Mouse (Mus musculus) midbrain, embryonic 16.5 days (tissue): Measurements from ENCODE around the gene Kif16b. TPM values are rescaled to one million over a fixed set of nuclear protein-coding genes. Genes with fewer than 3 reads are reported as not detected.
"Not testable (repeated sequence)": the region's sequence is repeated elsewhere in the genome, so short reads cannot be mapped to it uniquely, and the experiment has no call there.

Experiments used
- ATAC-seq: fragments of 200-750 bp; cut with Nextera tagmentation; 2 replicates; pipeline ENCODE4 v1.8.0; 2017; ENCODE audit warnings: moderate TSS enrichment
- H3K27ac ChIP-seq: fragments of 300-500 bp; sonication (generic); 2 replicates; pipeline ENCODE4 v1.5.1; 2014; ENCODE audit warnings: mild to moderate bottlenecking, low read length, mixed read lengths
- H3K27me3 ChIP-seq: fragments of 300-500 bp; sonication (generic); 2 replicates; pipeline ENCODE4 v1.6.1; 2014; ENCODE audit warnings: low read depth, low read length, mixed read lengths; ENCODE audit not compliant: control insufficient read depth, insufficient read depth
- H3K36me3 ChIP-seq: fragments of 300-500 bp; sonication (generic); 2 replicates; pipeline ENCODE4 v1.6.1; 2014; ENCODE audit warnings: mild to moderate bottlenecking, low read length, moderate library complexity, mixed read lengths; ENCODE audit not compliant: control insufficient read depth, insufficient read depth
- H3K4me1 ChIP-seq: fragments of 300-500 bp; sonication (generic); 2 replicates; pipeline ENCODE4 v1.6.1; 2014; ENCODE audit warnings: mild to moderate bottlenecking, low read length, mixed read lengths; ENCODE audit not compliant: control insufficient read depth, insufficient read depth
- H3K4me2 ChIP-seq: fragments of 300-500 bp; sonication (generic); 2 replicates; pipeline ENCODE4 v1.6.1; 2014; ENCODE audit warnings: mild to moderate bottlenecking, low read length, mixed read lengths
- H3K4me3 ChIP-seq: fragments of 300-500 bp; sonication (generic); 2 replicates; pipeline ENCODE4 v1.5.1; 2014; ENCODE audit warnings: low read depth, mild to moderate bottlenecking, low read length, moderate library complexity, mixed read lengths
- H3K9ac ChIP-seq: fragments of 300-500 bp; sonication (generic); 2 replicates; pipeline ENCODE4 v1.6.1; 2014; ENCODE audit warnings: low read depth, low read length, mixed read lengths
- H3K9me3 ChIP-seq: fragments of 300-500 bp; sonication (generic); replicated peaks from 2 replicates; pipeline ENCODE4 v1.6.1; 2014; ENCODE audit warnings: mild to moderate bottlenecking, low read length, mixed read lengths; ENCODE audit not compliant: control insufficient read depth, poor library complexity, severe bottlenecking
- WGBS: fragments of 180-500 bp; shearing (Covaris S2); extraction: QIAGEN DNeasy Blood & Tissue Kit; methylation state at CpG from one replicate; pipeline ENCODE4 v1.1.7; 2014; 5-methylcytosine and 5-hydroxymethylcytosine counted together
- polyA plus RNA-seq: library from polyadenylated mRNA; unstranded; fragments of >200 nt; fragmentation: Nextera tagmentation; extraction: Ambion mirVana; gene quantifications from 2 replicates; pipeline ENCODE4 v1.2.1, GENCODE M21; 2015

Kif16b gene
- polyA plus RNA-seq, 1 experiment from 2014 or later, result 3.6 TPM

DNA sequence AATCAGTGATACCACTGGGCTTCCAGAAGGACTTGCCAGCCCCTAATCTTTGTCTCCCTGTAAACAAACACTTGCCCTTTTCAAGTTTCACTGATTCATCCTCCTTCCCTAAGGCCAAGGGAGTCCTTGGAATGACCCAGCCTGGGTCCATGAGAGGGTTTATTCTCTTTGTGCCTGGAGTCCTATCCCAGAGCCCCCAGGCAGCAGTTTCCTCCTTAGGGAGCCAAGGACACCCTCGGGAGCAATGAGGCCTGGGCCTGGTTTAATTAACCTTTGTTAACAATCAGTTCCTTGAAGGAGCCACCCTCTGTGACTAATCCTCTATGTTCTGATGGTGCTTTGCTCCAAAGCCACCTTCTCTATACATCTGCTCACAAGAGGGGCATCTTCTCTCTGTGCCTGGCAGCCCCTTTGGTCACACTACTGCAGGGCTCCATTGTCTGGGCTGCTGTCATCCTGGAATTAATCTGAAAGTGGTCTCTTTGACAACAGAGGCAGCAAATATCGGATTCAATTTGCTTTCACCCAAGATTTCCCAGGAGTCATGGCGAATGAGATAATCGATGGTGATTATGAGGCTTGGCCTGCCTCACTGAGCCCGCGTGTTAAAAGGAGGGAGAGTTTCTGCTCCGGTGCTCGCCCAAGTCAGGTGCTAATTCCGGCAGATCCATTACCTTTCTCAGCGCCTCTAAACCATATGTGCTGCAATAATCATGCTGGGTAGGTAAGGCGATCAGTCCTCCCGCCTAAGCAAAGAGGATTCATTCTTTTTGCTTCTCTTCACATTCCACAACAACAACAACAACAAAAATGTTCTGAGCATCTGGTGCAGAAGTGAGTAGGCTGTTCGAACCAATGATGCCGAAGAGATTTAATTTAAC, 311.7 kb downstream of the Kif16b start:
- WGBS, result 6% methylated on average over 14 of the region's 14 CpGs
- Histone ChIP-seq H3K4me3 (no peak overlapping the region), H3K9me3 (no peaks in the 10 kb centered on the region), H3K9ac (0 out of 2 replicates have a peak overlapping the region, but pooled peaks have one; percentile 3), H3K36me3 (no peaks in the 10 kb centered on the region), H3K4me1 (peaks cover 9% of the 10 kb centered on the region), H3K27ac (peak overlapping the region; percentile 26; the same call in 1 of the 2 replicates), H3K4me2 (peak overlapping the region; percentile 15; the same call in 1 of the 2 replicates), H3K27me3 (no peaks in the 10 kb centered on the region; the same call in 1 of the 2 replicates)
- peak; percentile 85 for ATAC-seq

- Histone ChIP-seq H3K4me2 (no peak overlapping the region), H3K4me1 (peaks cover 9% of the 10 kb centered on the region), H3K9me3 (no peaks in the 10 kb centered on the region), H3K36me3 (no peaks in the 10 kb centered on the region), H3K27me3 (no peaks in the 10 kb centered on the region), H3K4me3 (no peak overlapping the region), H3K9ac (no peak overlapping the region), H3K27ac (no peak overlapping the region)
- 91% methylated on average over 5 of the region's 5 CpGs for WGBS
- ATAC-seq, result no peak
Observed at GRCm38 (mm10) chr2:142585845-142586244, 315.5 kb downstream of the Kif16b start.

- Histone ChIP-seq H3K27ac (no peak overlapping the region), H3K27me3 (no peaks in the 10 kb centered on the region), H3K4me3 (no peak overlapping the region), H3K9ac (no peak overlapping the region), H3K4me1 (peaks cover 8% of the 10 kb centered on the region), H3K9me3 (no peaks in the 10 kb centered on the region), H3K36me3 (no peaks in the 10 kb centered on the region), H3K4me2 (no peak overlapping the region)
- no peak for ATAC-seq
- 88% methylated on average over 11 of the region's 11 CpGs for WGBS
Observed at GRCm38 (mm10) chr2:142584851-142585737, 316.2 kb downstream of the Kif16b start.

DNA sequence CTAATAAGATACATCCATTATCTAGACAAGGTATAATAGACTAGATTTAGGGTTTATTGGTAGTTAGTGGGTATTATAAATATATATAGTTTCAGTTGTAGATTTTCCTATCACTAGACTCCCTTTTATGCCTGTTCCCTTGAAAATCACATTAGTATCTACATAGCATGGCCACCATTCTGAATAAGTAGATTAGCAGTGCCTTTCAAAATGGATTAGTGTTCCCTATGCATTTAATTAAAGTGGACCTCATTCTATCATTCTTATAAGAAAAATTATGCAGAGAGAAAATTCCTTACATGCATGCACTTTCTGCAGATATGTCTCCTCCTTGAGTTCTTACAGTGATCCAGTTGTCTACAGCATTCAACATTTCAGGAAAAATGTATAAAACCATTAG, 320.9 kb downstream of the Kif16b start:
- H3K4me2 ChIP-seq, result no peak overlapping the region
- no peaks in the 10 kb centered on the region for H3K4me1 ChIP-seq
- H3K27ac ChIP-seq, result no peak overlapping the region
- no peaks in the 10 kb centered on the region for H3K36me3 ChIP-seq
- H3K4me3 ChIP-seq, result no peak overlapping the region
- no peak overlapping the region for H3K9ac ChIP-seq
- H3K9me3 ChIP-seq, result no peaks in the 10 kb centered on the region
- ATAC-seq, result no peak
- no peaks in the 10 kb centered on the region for H3K27me3 ChIP-seq

GRCm38 (mm10) chr2:142577414-142577813, 323.9 kb downstream of the Kif16b start:
- not testable (repeated sequence) for H3K27me3 ChIP-seq, H3K4me3 ChIP-seq, H3K9me3 ChIP-seq, H3K9ac ChIP-seq, H3K27ac ChIP-seq, H3K4me2 ChIP-seq, H3K4me1 ChIP-seq, ATAC-seq, H3K36me3 ChIP-seq
- WGBS, result 86% methylated on average over 9 of the region's 9 CpGs

DNA sequence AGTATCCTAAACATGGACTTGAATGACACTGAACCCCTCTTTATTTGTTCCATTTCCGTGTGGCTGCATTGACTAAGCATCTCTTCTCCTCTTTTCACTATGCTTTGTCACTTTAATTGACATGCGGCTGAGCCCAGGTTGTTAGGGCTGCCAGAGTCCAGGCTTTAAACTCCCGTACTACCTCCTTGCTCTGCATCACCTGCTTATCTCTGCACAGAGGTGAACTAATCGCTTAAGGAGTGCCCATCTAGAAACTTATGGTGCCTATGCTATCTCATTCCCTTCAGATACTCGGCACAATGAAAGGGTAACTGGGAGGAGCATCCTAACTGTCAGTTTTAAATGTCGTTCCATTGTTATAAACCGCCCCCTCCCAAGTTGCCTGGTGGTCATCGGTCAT, 331.6 kb downstream of the Kif16b start:
- 71% methylated on average over 8 of the region's 8 CpGs for WGBS

More for the DNA sequence above, 331.6 kb downstream of the Kif16b start:
- Histone ChIP-seq H3K4me3 (no peak overlapping the region), H3K27me3 (no peaks in the 10 kb centered on the region), H3K9ac (no peak overlapping the region), H3K4me1 (no peaks in the 10 kb centered on the region), H3K36me3 (no peaks in the 10 kb centered on the region), H3K9me3 (no peaks in the 10 kb centered on the region), H3K27ac (no peak overlapping the region), H3K4me2 (no peak overlapping the region)
- ATAC-seq, result no peak

Other genes with a start within 250 kb of the Kif16b start
- gene Snrpb2, start 161.5 kb upstream of the Kif16b start, polyA plus RNA-seq, result 47.5 and 51.3 TPM in 2 replicates
- 0.98 and 1.8 TPM in 2 replicates for gene Otor, start 176.9 kb upstream of the Kif16b start, polyA plus RNA-seq